Mouse (Mus musculus) neural tube, embryonic 12.5 days (tissue): ENCODE data around the gene Hmgcl. TPM values are rescaled to one million over a fixed set of nuclear protein-coding genes. Genes with fewer than 3 reads are reported as not detected.

ENCODE experiments used
- ATAC-seq: fragments of 200-750 bp; cut with Nextera tagmentation; 2 replicates; pipeline ENCODE4 v1.8.0; 2017; ENCODE audit warnings: low read depth, mild to moderate bottlenecking, moderate TSS enrichment, moderate library complexity; ENCODE audit not compliant: low FRiP score
- H3K27ac ChIP-seq: fragments of 300-500 bp; sonication (generic); 2 replicates; pipeline ENCODE4 v1.5.1; 2016
- H3K27me3 ChIP-seq: fragments of 300-500 bp; sonication (generic); replicated peaks from 2 replicates; pipeline ENCODE4 v1.6.1; 2016; ENCODE audit warnings: mild to moderate bottlenecking
- H3K36me3 ChIP-seq: fragments of 300-500 bp; sonication (generic); 2 replicates; pipeline ENCODE4 v1.6.1; 2016; ENCODE audit warnings: mild to moderate bottlenecking
- H3K4me1 ChIP-seq: fragments of 300-500 bp; sonication (generic); 2 replicates; pipeline ENCODE4 v1.6.1; 2016
- H3K4me2 ChIP-seq: fragments of 300-500 bp; sonication (generic); replicated peaks from 2 replicates; pipeline ENCODE4 v1.6.1; 2016; ENCODE audit warnings: mild to moderate bottlenecking
- H3K4me3 ChIP-seq: fragments of 300-500 bp; sonication (generic); 2 replicates; pipeline ENCODE4 v1.5.1; 2016
- H3K9ac ChIP-seq: fragments of 300-500 bp; sonication (generic); 2 replicates; pipeline ENCODE4 v1.6.1; 2016; ENCODE audit warnings: mild to moderate bottlenecking
- H3K9me3 ChIP-seq: fragments of 300-500 bp; sonication (generic); 2 replicates; pipeline ENCODE4 v1.6.1; 2016; ENCODE audit warnings: mild to moderate bottlenecking
- WGBS: fragments of 180-500 bp; shearing (Covaris S2); methylation state at CpG from one replicate; pipeline ENCODE4 v1.1.7; 2016; 5-methylcytosine and 5-hydroxymethylcytosine counted together
- polyA plus RNA-seq: library from polyadenylated mRNA; unstranded; fragments of >200 nt; fragmentation: Nextera tagmentation; extraction: Ambion mirVana; gene quantifications from 2 replicates; pipeline ENCODE4 v1.2.1, GENCODE M21; 2016

Hmgcl gene
- 55.9 and 56.6 TPM in 2 replicates for polyA plus RNA-seq

- no peaks in the 10 kb centered on the region for H3K9me3 ChIP-seq
- peak; percentile 91 for ATAC-seq
- peak within 1 kb of the TSS; percentile 68 for H3K9ac ChIP-seq
- peak within 1 kb of the TSS; percentile 87 for H3K4me2 ChIP-seq
- no peaks in the 10 kb centered on the region for H3K36me3 ChIP-seq
- H3K27me3 ChIP-seq: no peaks in the 10 kb centered on the region
- peak within 1 kb of the TSS; percentile 61 for H3K4me3 ChIP-seq
- H3K4me1 ChIP-seq: peaks cover 17% of the 10 kb centered on the region
- WGBS: under 1% methylated on average over 23 of the region's 23 CpGs
- no peak within 1 kb of the TSS for H3K27ac ChIP-seq
These were observed at the start of gene Hmgcl for GRCm38 (mm10) chr4:135946278-135946658. TSS of gene Hmgcl (plus strand) at chr4:135946448.

DNA sequence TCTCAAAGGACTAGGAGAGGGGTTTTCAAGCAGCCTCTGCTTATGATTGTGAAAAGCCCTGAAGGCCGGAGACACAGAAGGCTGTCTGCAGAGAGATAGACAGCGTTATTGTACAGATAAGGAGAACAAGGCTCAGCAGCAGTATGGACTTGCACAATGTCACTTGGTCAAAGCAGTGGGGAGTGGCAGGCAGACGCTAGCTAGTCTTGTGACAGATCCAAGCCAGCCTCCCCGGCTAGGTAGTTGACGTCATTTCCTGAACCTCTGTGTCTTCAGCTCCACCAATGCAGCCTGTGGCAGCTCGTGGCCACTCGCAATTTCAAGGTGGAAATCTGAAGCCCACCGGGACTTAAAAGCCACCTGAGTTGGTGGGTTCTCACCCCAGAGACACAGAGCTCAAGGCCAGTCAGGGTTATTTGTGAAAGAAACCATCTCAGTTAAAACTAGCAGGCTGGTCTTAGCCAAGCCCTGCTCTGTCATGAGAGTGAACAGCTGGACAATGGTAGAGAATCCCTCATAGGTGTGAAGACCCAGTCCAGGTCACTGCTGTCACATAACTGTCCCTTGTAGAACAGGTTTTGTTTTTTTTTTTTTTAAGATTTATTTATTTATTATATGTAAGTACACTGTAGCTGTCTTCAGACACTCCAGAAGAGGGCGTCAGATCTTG lies 47.7 kb upstream of the Hmgcl start:
- no peak for ATAC-seq
- Histone ChIP-seq H3K4me1 (no peaks in the 10 kb centered on the region), H3K27ac (no peak overlapping the region), H3K9ac (no peak overlapping the region), H3K9me3 (no peaks in the 10 kb centered on the region), H3K27me3 (no peaks in the 10 kb centered on the region), H3K36me3 (no peaks in the 10 kb centered on the region), H3K4me3 (no peak overlapping the region), H3K4me2 (no peak overlapping the region)
- WGBS: 76% methylated on average over 9 of the region's 9 CpGs

DNA sequence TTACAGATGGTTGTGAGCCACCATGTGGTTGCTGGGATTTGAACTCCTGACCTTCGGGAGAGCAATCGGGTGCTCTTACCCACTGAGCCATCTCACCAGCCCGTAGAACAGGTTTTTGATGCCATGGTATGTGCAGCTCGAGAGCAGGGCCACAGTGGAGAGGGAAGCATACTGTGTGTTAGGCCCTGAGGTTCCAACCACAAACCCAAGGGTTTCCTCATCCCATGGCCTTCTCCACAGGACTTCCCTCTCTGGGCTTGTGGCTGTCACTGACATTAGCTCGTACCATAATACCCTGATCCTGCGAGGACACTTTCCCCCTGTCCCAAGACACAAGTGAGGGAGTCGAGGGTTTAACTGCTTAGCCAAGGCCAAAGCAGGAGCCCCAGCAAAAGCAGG lies 47.2 kb upstream of the Hmgcl start:
- Histone ChIP-seq H3K27ac (no peak overlapping the region), H3K9me3 (no peaks in the 10 kb centered on the region), H3K9ac (no peak overlapping the region), H3K36me3 (no peaks in the 10 kb centered on the region), H3K4me1 (no peaks in the 10 kb centered on the region), H3K4me3 (no peak overlapping the region), H3K27me3 (no peaks in the 10 kb centered on the region), H3K4me2 (no peak overlapping the region)
- no peak for ATAC-seq
- 89% methylated on average over 7 of the region's 7 CpGs for WGBS

- H3K9me3 ChIP-seq: no peaks in the 10 kb centered on the region
- H3K9ac ChIP-seq: no peak overlapping the region
- 82% methylated on average over 5 of the region's 5 CpGs for WGBS
These were observed 46.2 kb upstream of the Hmgcl start for GRCm38 (mm10) chr4:135900008-135900407.

GRCm38 (mm10) chr4:135902606-135903242 lies 43.5 kb upstream of the Hmgcl start:
- WGBS: 89% methylated on average over 4 of the region's 4 CpGs
- no peak overlapping the region for H3K9ac ChIP-seq
- H3K4me2 ChIP-seq: no peak overlapping the region
- H3K4me3 ChIP-seq: no peak overlapping the region
- H3K27me3 ChIP-seq: no peaks in the 10 kb centered on the region
- H3K27ac ChIP-seq: no peak overlapping the region
- H3K9me3 ChIP-seq: no peaks in the 10 kb centered on the region
- ATAC-seq: no peak
- no peaks in the 10 kb centered on the region for H3K36me3 ChIP-seq
- H3K4me1 ChIP-seq: no peaks in the 10 kb centered on the region

More at GRCm38 (mm10) chr4:135900008-135900407, 46.2 kb upstream of the Hmgcl start:
- H3K4me1 ChIP-seq: no peaks in the 10 kb centered on the region
- H3K4me2 ChIP-seq: no peak overlapping the region
- H3K27ac ChIP-seq: no peak overlapping the region
- H3K27me3 ChIP-seq: no peaks in the 10 kb centered on the region
- H3K36me3 ChIP-seq: no peaks in the 10 kb centered on the region
- H3K4me3 ChIP-seq: no peak overlapping the region
- ATAC-seq: no peak

DNA sequence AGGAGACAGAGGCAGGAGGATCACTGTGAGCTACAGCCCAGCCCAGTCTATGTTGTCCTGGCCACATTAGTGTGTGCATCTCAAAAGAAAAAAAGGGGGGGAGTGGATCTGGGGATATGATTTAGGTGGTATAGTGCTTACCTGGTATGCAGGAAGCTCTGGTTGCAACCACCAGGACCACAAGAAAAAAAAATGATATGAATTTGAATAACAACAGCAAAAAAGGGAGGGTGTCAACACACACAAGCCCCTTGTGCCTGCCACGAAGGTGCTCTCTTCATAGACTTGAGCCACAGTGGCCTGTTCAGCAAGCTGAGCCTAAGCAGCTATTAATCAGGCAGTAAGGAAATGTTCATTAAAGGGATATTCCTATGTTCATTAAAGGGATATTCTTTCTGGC lies 41.4 kb upstream of the Hmgcl start:
- no peaks in the 10 kb centered on the region for H3K4me1 ChIP-seq
- WGBS: 67% methylated on average over 1 of the region's 1 CpGs
- H3K27me3 ChIP-seq: no peaks in the 10 kb centered on the region
- H3K27ac ChIP-seq: no peak overlapping the region
- ATAC-seq: no peak
- no peaks in the 10 kb centered on the region for H3K36me3 ChIP-seq
- no peaks in the 10 kb centered on the region for H3K9me3 ChIP-seq
- no peak overlapping the region for H3K4me3 ChIP-seq
- H3K9ac ChIP-seq: no peak overlapping the region
- no peak overlapping the region for H3K4me2 ChIP-seq

DNA sequence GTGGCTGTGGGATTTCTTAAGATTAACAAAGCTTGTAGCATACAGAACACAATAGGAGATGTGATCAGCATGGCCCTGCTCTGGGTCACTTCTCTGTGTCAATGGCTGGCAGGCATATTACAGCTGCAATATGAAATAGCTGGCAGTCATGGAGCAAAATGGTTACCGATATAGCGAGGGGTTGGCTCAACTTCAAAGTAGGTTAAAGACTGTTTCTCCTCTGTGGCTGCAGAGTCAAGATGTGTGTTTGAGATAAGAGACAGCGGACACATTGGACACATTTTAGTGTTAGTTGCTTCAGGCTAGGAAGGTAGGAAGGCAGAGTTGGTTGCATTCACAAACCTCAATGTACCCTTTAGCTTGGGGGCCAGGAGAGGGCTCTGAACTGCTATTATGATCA lies 39.6 kb upstream of the Hmgcl start:
- H3K36me3 ChIP-seq: no peaks in the 10 kb centered on the region
- no peak overlapping the region for H3K9ac ChIP-seq
- no peaks in the 10 kb centered on the region for H3K9me3 ChIP-seq
- no peak overlapping the region for H3K4me2 ChIP-seq
- 84% methylated on average over 3 of the region's 3 CpGs for WGBS
- ATAC-seq: no peak
- no peaks in the 10 kb centered on the region for H3K27me3 ChIP-seq
- H3K4me3 ChIP-seq: no peak overlapping the region
- no peaks in the 10 kb centered on the region for H3K4me1 ChIP-seq
- H3K27ac ChIP-seq: no peak overlapping the region

DNA sequence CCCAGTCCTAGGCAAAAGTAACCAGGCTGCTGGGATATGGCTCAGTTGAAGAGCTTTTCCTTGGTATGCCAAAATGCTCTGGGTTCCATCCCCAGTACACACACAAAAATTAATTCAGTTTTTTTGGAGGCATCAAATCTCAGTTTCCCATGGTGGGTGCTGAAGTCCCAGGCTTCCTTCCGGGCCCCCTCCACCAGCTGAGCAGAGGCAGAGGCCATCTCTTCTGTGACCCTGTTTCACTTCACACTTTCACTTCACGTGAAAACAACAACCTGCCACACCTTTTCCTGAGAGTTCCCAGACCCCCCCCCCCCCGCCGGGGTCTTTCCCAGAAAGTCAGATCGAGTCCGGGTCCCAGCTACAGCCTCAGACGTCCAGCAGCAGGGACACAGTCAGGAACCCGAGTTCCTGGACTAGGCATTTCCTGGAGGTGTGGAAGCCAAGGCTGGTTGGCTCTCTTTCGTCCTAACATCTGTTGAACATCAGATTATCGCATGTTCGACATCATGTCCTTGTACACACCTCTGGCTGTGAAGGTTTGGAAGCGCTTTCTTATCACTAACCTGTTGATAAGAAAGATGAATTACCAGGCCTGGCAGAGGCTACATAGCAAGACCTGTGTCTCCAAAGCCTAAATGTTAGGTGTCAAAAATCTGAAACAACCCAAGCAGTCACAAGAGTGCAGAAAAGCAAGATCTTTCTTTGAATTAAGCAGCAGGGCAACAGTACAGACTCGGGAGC lies 36.8 kb upstream of the Hmgcl start:
- Histone ChIP-seq H3K36me3 (no peaks in the 10 kb centered on the region), H3K9me3 (no peaks in the 10 kb centered on the region), H3K4me2 (no peak overlapping the region), H3K4me1 (peaks cover 7% of the 10 kb centered on the region; the same call in 1 of the 2 replicates), H3K27ac (no peak overlapping the region), H3K9ac (no peak overlapping the region), H3K27me3 (no peaks in the 10 kb centered on the region), H3K4me3 (no peak overlapping the region)
- no peak for ATAC-seq
- 76% methylated on average over 13 of the region's 13 CpGs for WGBS

DNA sequence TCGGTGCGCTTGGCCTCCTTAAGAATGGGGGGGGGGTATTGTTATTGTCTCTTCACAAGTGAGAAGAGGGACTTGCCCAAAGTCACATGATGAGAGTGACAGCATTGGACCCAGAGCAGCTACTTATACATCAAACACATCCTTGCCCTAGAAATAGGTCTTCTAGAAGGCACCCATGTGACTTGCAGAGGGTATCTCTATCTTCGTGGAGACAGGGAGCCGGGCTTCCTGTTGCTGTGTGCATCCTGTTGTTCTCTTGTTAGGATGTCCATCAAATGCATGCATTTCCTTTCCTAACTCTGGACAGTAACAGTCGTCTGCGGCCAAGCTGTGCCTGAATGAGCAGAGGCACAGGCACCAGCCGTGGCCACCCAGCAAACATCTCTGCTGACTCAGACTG lies 34.7 kb upstream of the Hmgcl start:
- Histone ChIP-seq H3K4me1 (peaks cover 7% of the 10 kb centered on the region; the same call in 1 of the 2 replicates), H3K36me3 (no peaks in the 10 kb centered on the region), H3K27me3 (no peaks in the 10 kb centered on the region), H3K4me2 (no peak overlapping the region), H3K9ac (no peak overlapping the region), H3K4me3 (no peak overlapping the region), H3K27ac (no peak overlapping the region), H3K9me3 (no peaks in the 10 kb centered on the region)
- no peak for ATAC-seq
- WGBS: 73% methylated on average over 7 of the region's 7 CpGs

DNA sequence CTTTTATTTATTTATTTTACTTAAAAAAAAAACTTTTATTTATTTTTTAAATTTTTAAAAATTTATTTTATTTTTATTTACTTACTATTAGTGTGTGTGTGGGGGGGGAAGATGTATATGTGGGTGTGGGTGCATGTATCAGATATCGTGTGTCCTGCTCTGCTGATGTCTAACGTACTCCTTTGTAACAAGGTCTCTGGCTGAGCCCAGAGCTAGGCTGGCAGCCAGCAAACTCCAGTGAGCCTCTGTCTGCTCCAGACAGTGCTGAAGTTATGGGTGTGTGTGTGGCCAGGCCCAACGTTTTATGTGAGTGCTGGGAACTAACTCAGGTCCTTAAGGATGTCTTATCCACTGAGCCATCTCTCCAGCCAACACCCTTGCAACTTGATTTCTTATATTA lies 34.1 kb upstream of the Hmgcl start:
- Histone ChIP-seq H3K4me3 (no peak overlapping the region), H3K9ac (no peak overlapping the region), H3K27me3 (no peaks in the 10 kb centered on the region), H3K27ac (no peak overlapping the region), H3K4me1 (peaks cover 7% of the 10 kb centered on the region; the same call in 1 of the 2 replicates), H3K4me2 (no peak overlapping the region), H3K9me3 (no peaks in the 10 kb centered on the region), H3K36me3 (no peaks in the 10 kb centered on the region)
- 65% methylated on average over 3 of the region's 3 CpGs for WGBS
- no peak for ATAC-seq

DNA sequence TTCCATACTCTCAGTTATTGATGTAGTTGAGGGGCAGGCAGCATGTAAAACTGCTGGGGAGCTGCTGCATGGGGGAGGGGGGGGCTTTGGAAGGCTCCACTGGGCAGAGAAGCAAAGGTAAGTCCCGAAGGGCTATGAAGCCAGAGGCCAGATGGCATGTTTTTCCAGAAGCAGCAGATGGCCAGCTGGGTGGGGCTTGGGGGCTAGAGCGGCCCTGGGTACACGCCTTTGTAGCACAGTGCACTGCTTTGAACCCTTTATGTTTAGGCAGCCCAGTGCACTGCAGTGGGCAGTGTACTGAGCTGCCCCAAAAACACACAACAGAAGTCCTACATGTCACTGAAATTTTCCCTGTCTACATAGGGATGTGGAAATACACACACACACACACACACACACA lies 33.4 kb upstream of the Hmgcl start:
- Histone ChIP-seq H3K36me3 (no peaks in the 10 kb centered on the region), H3K4me1 (peaks cover 7% of the 10 kb centered on the region; the same call in 1 of the 2 replicates), H3K4me2 (no peak overlapping the region), H3K27me3 (no peaks in the 10 kb centered on the region), H3K4me3 (no peak overlapping the region), H3K27ac (no peak overlapping the region), H3K9ac (peak overlapping the region; percentile 8; the same call in 1 of the 2 replicates), H3K9me3 (no peaks in the 10 kb centered on the region)
- peak; percentile 78 for ATAC-seq
- WGBS: 12% methylated on average over 3 of the region's 3 CpGs

DNA sequence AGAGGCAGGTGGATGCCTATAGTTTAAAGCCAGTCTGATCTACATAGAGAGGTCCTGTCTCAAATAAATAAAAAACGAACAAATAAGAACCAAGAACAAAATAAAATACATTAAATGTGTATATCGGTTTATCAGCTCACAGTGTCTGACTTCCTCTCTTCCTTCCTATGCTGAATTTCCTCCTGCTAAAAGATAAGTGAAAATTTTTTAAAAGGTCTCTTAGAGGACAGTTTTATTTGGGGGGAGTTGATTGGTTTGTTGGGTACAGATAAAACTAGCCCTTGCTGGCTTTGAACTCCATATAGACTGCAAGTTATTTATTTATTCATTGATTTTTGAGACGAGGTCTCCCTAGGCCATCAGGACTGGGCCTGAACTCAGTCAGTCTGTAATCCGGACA lies 32.8 kb upstream of the Hmgcl start:
- no peak overlapping the region for H3K4me3 ChIP-seq
- no peaks in the 10 kb centered on the region for H3K9me3 ChIP-seq
- no peak for ATAC-seq
- no peaks in the 10 kb centered on the region for H3K27me3 ChIP-seq
- no peak overlapping the region for H3K4me2 ChIP-seq
- WGBS: 77% methylated on average over 4 of the region's 4 CpGs
- H3K36me3 ChIP-seq: no peaks in the 10 kb centered on the region
- H3K27ac ChIP-seq: no peak overlapping the region
- peaks cover 7% of the 10 kb centered on the region; the same call in 1 of the 2 replicates for H3K4me1 ChIP-seq
- no peak overlapping the region for H3K9ac ChIP-seq
